Mouse (Mus musculus) hindlimb bud, embryonic 11.5 days (tissue): Measurements from ENCODE around the gene Mchr1.

Experiments
- DNase-seq: peaks from one replicate; pipeline ENCODE4 v3.0.0-alpha.2; 2012; ENCODE audit warnings: low read depth, low spot score; ENCODE audit errors: extremely low spot score

Gene Mchr1

DNA sequence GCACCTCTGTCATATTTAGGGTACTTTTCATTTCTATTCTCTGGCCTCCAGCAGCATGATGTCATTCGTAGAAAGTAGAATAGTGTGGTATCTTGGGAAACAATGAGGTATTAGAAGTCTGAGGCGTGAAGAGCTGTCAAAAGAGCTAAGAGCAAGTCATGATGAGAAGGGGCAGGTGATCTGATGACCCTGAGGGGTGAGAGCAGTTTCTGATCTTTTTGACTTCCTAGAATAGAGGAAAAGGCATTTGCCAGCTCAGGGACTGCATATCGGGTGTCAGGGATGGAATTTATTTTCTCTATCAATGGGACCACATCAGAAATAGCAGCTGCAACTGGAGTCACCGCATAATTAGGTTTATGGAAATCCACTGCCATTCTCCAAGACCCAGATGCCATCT lies 8.5 kb upstream of the Mchr1 start:
- no peak for DNase-seq

- DNase-seq, result no peak
Measured at GRCm38 (mm10) chr15:81227275-81227674, 8.0 kb upstream of the Mchr1 start.

DNA sequence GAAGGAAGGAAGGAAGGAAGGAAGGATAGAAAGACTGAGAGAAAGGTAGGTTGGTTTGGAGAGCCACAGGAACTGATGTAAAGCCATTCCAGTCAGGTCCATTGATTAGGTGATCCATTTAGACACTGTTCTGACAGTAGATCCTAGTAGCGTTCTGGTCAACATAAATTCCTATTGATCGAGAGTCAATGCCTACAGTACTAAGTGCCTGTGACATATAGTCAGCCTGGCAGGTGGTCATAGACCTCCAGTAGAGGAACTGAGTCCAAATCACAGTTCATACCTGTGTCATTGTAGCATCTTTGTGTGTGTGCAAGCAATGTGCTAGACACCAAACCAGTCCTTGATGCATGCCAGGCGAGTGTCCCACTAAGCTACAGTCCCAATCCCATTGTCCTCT lies 7.0 kb upstream of the Mchr1 start:
- no peak for DNase-seq

- DNase-seq, result no peak
Measured at GRCm38 (mm10) chr15:81229791-81230190, 5.5 kb upstream of the Mchr1 start.

DNA sequence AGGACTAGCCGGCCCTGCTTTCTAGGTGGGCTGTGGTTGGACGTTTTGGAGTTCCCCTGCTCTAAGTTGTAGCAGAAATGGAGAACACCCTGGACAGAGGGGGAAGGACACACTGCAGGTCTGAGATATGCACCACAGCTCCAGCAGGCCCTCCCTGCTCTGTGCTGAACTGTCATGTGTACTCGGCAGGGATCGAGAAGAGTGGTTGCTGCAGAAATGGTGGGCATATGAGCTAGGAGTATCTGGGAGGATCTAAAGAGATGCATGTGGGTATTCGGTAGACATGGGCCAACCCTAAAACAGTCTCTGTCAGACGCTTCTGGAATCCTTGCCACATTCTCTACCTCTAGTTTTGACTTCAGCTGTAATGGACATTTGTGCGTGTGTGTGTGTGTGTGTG lies 4.0 kb upstream of the Mchr1 start:
- DNase-seq, result no peak

GRCm38 (mm10) chr15:81236062-81236461 lies 763 bp downstream of the Mchr1 start:
- DNase-seq, result no peak

- no peak for DNase-seq
Measured at GRCm38 (mm10) chr15:81237471-81237870, 2.2 kb downstream of the Mchr1 start.

- no peak for DNase-seq
Measured at GRCm38 (mm10) chr15:81239261-81239660, 4.0 kb downstream of the Mchr1 start.

DNA sequence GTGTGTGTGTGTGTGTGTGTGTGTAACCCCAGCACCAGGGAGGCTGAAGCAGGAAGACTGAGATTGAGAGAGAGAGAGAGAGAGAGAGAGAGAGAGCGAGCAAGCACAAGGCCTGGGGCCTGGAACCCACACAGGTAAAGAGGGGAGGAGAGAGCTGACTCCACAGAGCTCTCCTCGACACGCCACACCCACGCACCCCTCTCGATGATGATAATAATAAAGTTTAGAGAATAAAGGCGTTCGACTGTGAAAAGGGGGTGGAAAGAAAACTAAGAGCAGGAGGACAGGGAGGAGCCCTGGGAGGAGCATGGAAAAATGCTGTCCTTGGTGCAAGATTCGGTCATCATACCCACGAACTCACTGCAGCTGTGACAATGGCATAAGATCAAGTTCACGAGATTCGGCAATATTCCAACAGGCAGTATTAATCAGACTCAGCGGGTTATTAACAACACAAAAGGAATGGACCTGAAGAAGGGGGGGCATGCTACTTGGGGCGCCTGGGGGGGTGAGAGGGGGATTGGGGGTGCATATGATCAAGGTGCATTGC lies 4.6 kb downstream of the Mchr1 start:
- DNase-seq, result no peak

- DNase-seq, result no peak
Measured at GRCm38 (mm10) chr15:81246890-81247289, 11.6 kb downstream of the Mchr1 start.

DNA sequence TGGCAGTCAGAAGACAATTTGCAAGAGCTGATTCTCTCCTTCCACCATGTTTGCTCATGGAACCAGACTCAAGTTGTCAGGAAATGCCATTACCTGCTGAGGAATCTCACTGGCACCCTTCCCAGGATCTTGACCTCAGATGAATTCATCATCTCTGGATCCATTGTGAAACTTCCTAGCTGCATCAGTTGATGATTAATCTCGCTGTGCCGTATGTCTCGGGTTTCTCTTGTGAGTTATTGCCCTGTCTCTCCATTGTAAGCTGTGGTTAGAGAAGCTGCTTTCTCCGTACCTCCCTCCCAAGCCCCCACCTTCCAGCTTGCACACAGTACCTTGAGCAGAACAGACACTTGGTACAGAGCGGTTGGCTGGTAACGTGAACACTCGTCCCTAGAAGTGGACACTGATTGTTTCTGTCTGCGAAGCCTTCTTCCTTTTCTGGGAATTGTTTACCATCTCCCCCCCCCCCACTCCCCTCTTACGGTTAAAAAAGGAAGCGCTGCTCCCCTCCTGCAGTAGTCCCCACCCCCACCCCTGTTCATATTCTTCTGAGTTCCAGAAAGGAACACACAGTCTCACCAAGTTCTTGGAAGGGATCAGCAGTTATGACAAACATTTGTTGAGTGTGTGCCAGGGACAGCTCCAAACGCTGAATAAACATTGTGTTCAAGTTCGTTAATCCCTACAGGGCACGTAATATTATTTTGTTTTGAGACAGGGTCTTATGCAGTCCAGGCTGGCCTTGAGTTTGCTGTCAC lies 12.5 kb downstream of the Mchr1 start:
- no peak for DNase-seq

GRCm38 (mm10) chr15:81248341-81248679 lies 13.0 kb downstream of the Mchr1 start:
- no peak for DNase-seq

DNA sequence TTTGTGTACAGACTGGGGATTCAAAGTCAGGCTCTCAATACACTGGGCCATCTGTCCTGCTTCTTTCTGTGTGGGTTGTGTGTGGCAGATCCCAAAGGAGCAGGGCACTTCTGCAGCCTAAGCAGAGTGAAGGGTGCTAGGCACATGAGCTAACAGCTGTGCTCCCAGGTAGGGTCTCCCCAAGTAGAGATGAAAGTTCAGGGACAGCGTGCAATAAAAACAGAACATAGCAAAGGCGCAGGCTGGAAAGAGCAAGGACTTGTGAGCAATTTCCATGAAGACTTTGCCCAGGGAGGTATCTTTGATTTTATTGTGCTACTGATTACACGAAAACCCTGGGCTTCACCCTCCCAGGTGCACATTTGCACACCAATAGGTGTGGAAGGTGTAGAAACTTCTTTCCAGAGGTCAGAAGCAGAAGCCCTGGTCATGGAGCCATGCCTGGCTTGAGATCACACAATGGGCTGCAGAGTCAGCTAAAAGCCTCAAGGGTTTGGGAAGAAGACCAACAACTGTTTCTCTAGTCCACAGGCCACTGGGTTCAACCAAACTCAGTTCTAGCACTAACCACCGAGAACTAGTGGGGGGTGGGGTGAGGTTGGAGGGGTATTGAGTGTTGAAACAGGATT lies 13.8 kb downstream of the Mchr1 start:
- DNase-seq, result no peak

DNA sequence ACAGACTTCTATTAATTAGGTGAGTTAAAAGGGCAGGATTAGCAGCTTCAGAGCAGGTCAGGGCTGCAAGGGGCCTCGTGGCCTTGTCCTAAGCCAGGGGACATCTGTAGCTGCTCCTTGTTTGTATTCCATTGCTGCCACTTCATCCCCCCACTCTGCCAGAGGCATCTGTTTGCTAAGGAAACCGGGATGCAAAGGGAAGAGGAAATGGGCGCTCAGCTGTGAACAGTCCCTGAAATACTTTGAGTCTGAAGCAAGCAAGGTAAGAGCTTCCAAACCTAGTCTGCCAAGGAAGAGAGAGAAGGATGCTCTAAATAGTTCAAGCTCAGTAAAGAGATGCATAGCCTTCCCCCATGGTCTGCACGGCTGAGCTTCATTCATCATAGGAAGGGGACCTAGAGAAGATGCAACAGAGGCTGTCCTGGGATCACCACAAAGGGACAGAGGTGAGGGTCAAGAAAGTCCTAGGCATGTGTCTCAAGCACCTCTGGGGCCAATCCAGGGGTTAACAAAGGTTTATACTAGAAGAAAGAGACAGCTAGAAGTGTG lies 17.4 kb downstream of the Mchr1 start:
- no peak for DNase-seq

- DNase-seq, result no peak
Measured at GRCm38 (mm10) chr15:81253585-81253984, 18.3 kb downstream of the Mchr1 start.

DNA sequence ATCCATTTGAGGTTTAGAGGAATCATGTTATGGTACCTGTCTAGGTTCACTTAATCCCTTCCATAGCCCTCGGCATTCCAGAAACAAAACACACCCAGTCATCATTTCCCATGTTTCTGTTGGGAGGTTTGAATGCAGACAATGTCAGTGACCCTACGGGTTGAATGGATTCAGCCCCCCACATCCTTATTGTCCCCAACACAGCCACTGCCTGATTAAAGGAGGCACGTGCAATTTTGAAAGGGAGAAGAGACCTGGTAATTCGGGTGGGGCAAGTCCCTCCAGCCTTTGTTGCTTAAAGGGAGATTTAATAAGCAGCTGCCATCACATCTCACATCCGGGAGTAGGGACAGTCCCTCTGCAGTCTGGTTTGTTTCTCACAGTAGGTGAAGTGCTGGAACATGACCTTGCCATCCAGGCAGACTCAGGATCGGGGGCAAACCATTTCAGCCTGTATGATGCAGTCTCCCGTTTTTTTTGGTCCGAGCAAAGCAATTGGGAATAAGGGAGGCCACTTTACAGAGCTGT lies 18.9 kb downstream of the Mchr1 start:
- no peak for DNase-seq

GRCm38 (mm10) chr15:81255063-81255462 lies 19.8 kb downstream of the Mchr1 start:
- no peak for DNase-seq

- DNase-seq, result no peak
Measured at GRCm38 (mm10) chr15:81258296-81258695, 23.0 kb downstream of the Mchr1 start.

DNA sequence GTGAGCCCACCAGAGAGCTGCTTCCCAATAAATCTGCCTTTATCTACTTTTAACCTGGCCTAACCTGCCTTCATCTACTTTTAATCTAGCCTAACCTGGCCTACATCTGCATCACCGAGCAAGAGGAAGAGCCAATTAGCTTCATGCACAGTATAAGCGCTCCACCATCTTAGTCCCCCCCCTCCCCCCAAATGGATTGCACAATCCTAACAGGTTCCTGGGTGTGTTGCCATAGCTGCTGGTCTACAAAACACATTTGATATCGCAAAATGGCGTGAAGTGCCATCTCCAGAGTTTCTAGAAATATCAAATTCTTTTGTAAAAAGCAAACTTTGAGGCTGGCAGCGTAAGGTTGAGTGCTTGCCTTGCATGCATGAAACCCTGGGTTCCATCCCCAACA lies 24.0 kb downstream of the Mchr1 start:
- DNase-seq, result no peak

DNA sequence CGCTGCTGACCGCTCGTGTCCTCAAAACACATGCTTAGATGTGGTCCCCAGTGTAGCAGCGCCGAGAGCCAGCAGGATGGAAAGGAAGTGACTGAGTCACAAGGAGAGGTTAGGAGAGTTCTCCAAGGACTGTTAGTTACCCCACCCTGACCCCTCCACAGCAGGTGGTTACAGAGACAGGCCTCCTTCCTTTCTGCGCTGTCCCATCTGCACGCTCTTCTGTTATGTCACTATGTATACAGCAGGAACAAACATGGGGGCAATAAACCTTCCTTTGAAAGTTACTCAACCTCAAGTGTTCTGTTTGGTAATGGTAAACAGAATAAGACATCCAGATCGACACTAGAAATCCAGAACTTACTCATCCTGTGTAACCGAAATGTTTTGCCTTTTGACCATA lies 24.9 kb downstream of the Mchr1 start:
- DNase-seq, result no peak

- DNase-seq, result no peak
Measured at GRCm38 (mm10) chr15:81264392-81265095, 29.2 kb downstream of the Mchr1 start.
